Mouse (Mus musculus): ENCODE data around the gene Snrpa. TPM values are rescaled to one million over a fixed set of nuclear protein-coding genes. Genes with fewer than 3 reads are reported as not detected.
"Not testable (repeated sequence)": the region's sequence is repeated elsewhere in the genome, so short reads cannot be mapped to it uniquely, and the experiment has no call there.

The Snrpa gene
- polyA plus RNA-seq (2012; ENCODE audit: insufficient read depth, low replicate concordance), result 467 and 2,125 TPM in 2 replicates

GRCm38 (mm10) chr7:27195681-27196611, at the start of gene Snrpa, which contains the start of gene BC024978:
Snrpa (minus strand) TSS chr7:27196271.
BC024978 (plus strand) TSS chr7:27195781.
- H3K27me3 ChIP-seq (replicated peaks), result no peaks in the 10 kb centered on the region
- peaks cover 63% of the 10 kb centered on the region for H3K4me1 ChIP-seq
- H3K9me3 ChIP-seq, result no peaks in the 10 kb centered on the region
- TF ChIP-seq GATA1 (IDR thresholded peaks at IDR 0.05; ENCODE audit: borderline replicate concordance, low read length), result no peak
- peak; percentile 69; the same call in 1 of the 2 replicates for TF ChIP-seq FLI1 (IDR thresholded peaks at IDR 0.05; ENCODE audit: low read length)
- peak within 1 kb of the TSS; percentile 95 for H3K4me3 ChIP-seq (replicated peaks)
- peaks cover 47% of the 10 kb centered on the region for H3K36me3 ChIP-seq (replicated peaks; ENCODE audit: low read length)

GRCm38 (mm10) chr7:27244088-27244487, 48.0 kb upstream of the Snrpa start:
- H3K27me3 ChIP-seq (replicated peaks); H3K9me3 ChIP-seq; H3K4me3 ChIP-seq (replicated peaks); H3K4me1 ChIP-seq: not testable (repeated sequence)
- peaks cover 79% of the 10 kb centered on the region for H3K36me3 ChIP-seq (replicated peaks; ENCODE audit: low read length)

- Histone ChIP-seq H3K36me3 (replicated peaks; ENCODE audit: low read length) (peaks cover 87% of the 10 kb centered on the region), H3K27me3 (replicated peaks) (no peaks in the 10 kb centered on the region), H3K4me3 (replicated peaks) (no peak overlapping the region), H3K4me1 (no peaks in the 10 kb centered on the region), H3K9me3 (0 out of 2 replicates have a peak, but pooled peaks cover 3% of the 10 kb centered on the region)
- no peak for TF ChIP-seq FLI1 (IDR thresholded peaks at IDR 0.05; ENCODE audit: low read length)
- no peak for TF ChIP-seq GATA1 (IDR thresholded peaks at IDR 0.05; ENCODE audit: borderline replicate concordance, low read length)
Measured at GRCm38 (mm10) chr7:27243211-27243610, 47.1 kb upstream of the Snrpa start.

- peaks cover 13% of the 10 kb centered on the region for H3K4me1 ChIP-seq
- H3K27me3 ChIP-seq (replicated peaks), result no peaks in the 10 kb centered on the region
- TF ChIP-seq FLI1 (IDR thresholded peaks at IDR 0.05; ENCODE audit: low read length) (no peak), GATA1 (IDR thresholded peaks at IDR 0.05; ENCODE audit: borderline replicate concordance, low read length) (no peak)
- H3K4me3 ChIP-seq (replicated peaks), result no peak overlapping the region
- H3K9me3 ChIP-seq, result no peaks in the 10 kb centered on the region
- H3K36me3 ChIP-seq (replicated peaks; ENCODE audit: low read length), result peaks cover 82% of the 10 kb centered on the region
Measured at GRCm38 (mm10) chr7:27238568-27238967, 42.5 kb upstream of the Snrpa start.

- Histone ChIP-seq H3K4me3 (replicated peaks) (no peak overlapping the region), H3K36me3 (replicated peaks; ENCODE audit: low read length) (peaks cover 72% of the 10 kb centered on the region), H3K27me3 (replicated peaks) (no peaks in the 10 kb centered on the region), H3K9me3 (no peaks in the 10 kb centered on the region), H3K4me1 (peaks cover 20% of the 10 kb centered on the region)
- no peak for TF ChIP-seq GATA1 (IDR thresholded peaks at IDR 0.05; ENCODE audit: borderline replicate concordance, low read length)
- TF ChIP-seq FLI1 (IDR thresholded peaks at IDR 0.05; ENCODE audit: low read length), result no peak
Measured at GRCm38 (mm10) chr7:27237527-27237926, 41.5 kb upstream of the Snrpa start.

- H3K4me1 ChIP-seq, result peaks cover 36% of the 10 kb centered on the region
- H3K27me3 ChIP-seq (replicated peaks), result no peaks in the 10 kb centered on the region
- H3K4me3 ChIP-seq (replicated peaks), result peak overlapping the region; percentile 3
- peaks cover 54% of the 10 kb centered on the region for H3K36me3 ChIP-seq (replicated peaks; ENCODE audit: low read length)
- TF ChIP-seq GATA1 (IDR thresholded peaks at IDR 0.05; ENCODE audit: borderline replicate concordance, low read length), result no peak
- no peak for TF ChIP-seq FLI1 (IDR thresholded peaks at IDR 0.05; ENCODE audit: low read length)
- no peaks in the 10 kb centered on the region for H3K9me3 ChIP-seq
Measured at GRCm38 (mm10) chr7:27235726-27236125, 39.7 kb upstream of the Snrpa start.

- TF ChIP-seq GATA1 (IDR thresholded peaks at IDR 0.05; ENCODE audit: borderline replicate concordance, low read length), result no peak
- no peak for TF ChIP-seq FLI1 (IDR thresholded peaks at IDR 0.05; ENCODE audit: low read length)
- peaks cover 41% of the 10 kb centered on the region for H3K4me1 ChIP-seq
- no peaks in the 10 kb centered on the region for H3K27me3 ChIP-seq (replicated peaks)
- H3K36me3 ChIP-seq (replicated peaks; ENCODE audit: low read length), result peaks cover 31% of the 10 kb centered on the region
- H3K9me3 ChIP-seq, result no peaks in the 10 kb centered on the region
- peak overlapping the region; percentile 92 for H3K4me3 ChIP-seq (replicated peaks)
Measured at GRCm38 (mm10) chr7:27233300-27233699, 37.2 kb upstream of the Snrpa start.

- no peak for TF ChIP-seq GATA1 (IDR thresholded peaks at IDR 0.05; ENCODE audit: borderline replicate concordance, low read length)
- no peak for TF ChIP-seq FLI1 (IDR thresholded peaks at IDR 0.05; ENCODE audit: low read length)
- Histone ChIP-seq H3K9me3 (no peaks in the 10 kb centered on the region), H3K4me3 (replicated peaks) (peak within 1 kb of the TSS; percentile 92), H3K4me1 (peaks cover 44% of the 10 kb centered on the region), H3K36me3 (replicated peaks; ENCODE audit: low read length) (peaks cover 27% of the 10 kb centered on the region), H3K27me3 (replicated peaks) (no peaks in the 10 kb centered on the region)
Measured at GRCm38 (mm10) chr7:27232781-27233281, 36.8 kb upstream of the Snrpa start, which contains the start of gene Coq8b. Coq8b (plus strand) TSS chr7:27233023.

- TF ChIP-seq FLI1 (IDR thresholded peaks at IDR 0.05; ENCODE audit: low read length) (no peak), GATA1 (IDR thresholded peaks at IDR 0.05; ENCODE audit: borderline replicate concordance, low read length) (no peak)
- Histone ChIP-seq H3K27me3 (replicated peaks) (no peaks in the 10 kb centered on the region), H3K4me1 (peaks cover 54% of the 10 kb centered on the region), H3K9me3 (no peaks in the 10 kb centered on the region), H3K4me3 (replicated peaks) (peak overlapping the region; percentile 73), H3K36me3 (replicated peaks; ENCODE audit: low read length) (peaks cover 18% of the 10 kb centered on the region)
Measured at GRCm38 (mm10) chr7:27231693-27232331, 35.7 kb upstream of the Snrpa start.
